Mouse (Mus musculus): Measurements from ENCODE around the gene Pik3c2b.

The Pik3c2b gene

GRCm38 (mm10) chr1:133050001-133050431 is 4.5 kb downstream of the Pik3c2b start:
- DNase-seq (ENCODE audit: low read depth, low spot score), result no peak
- no peaks in the 10 kb centered on the region for H3K36me3 ChIP-seq (ENCODE audit: control insufficient read depth, insufficient read depth, low read length, poor library complexity, severe bottlenecking)
- H3K27me3 ChIP-seq (ENCODE audit: control insufficient read depth, insufficient read depth, low read length, poor library complexity, severe bottlenecking), result no peaks in the 10 kb centered on the region

DNA sequence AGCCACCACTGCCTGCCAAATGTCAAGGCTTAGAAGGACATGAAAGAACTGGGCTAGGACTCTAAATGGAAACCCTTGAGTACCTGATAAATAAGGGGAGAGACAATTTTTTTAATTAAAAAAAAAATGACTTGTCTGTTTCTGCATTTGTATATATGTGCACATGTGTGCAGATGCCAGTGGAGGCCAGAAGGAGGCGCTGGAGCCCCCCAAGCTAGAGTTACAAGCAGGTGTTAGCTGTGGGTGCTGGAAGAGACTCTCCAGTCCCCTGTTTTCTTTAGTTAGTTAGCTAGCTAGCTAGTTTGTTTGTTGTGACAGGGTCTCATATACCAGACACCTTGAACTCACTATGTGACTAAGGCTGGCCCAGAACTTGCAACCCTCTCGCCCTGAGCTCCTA is 6.4 kb downstream of the Pik3c2b start:
- Histone ChIP-seq H3K36me3 (ENCODE audit: control insufficient read depth, insufficient read depth, low read length, poor library complexity, severe bottlenecking) (no peaks in the 10 kb centered on the region), H3K27me3 (ENCODE audit: control insufficient read depth, insufficient read depth, low read length, poor library complexity, severe bottlenecking) (no peaks in the 10 kb centered on the region)
- DNase-seq (ENCODE audit: low read depth, low spot score), result peak; percentile 40

DNA sequence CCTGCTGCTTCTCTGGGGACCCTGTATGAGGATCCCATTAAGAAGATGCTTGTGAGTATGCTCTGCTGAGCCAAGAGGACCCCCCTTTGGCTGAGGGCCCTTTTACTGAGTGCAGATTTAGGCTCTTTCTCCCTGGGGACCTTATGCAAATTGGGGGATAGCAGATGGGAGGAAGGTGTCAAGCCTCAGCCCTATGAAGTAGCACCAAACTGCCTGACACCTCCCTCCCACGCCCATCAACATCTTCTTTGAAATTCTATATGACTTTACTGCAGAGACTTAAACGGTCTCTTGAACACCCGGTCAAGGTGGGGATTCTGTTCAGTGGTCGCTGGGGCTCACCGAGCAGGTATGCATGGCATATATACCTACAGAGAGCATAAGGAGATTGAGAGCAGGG is 7.6 kb downstream of the Pik3c2b start:
- DNase-seq (ENCODE audit: low read depth, low spot score), result peak; percentile 93
- no peaks in the 10 kb centered on the region for H3K27me3 ChIP-seq (ENCODE audit: control insufficient read depth, insufficient read depth, low read length, poor library complexity, severe bottlenecking)
- H3K36me3 ChIP-seq (ENCODE audit: control insufficient read depth, insufficient read depth, low read length, poor library complexity, severe bottlenecking), result no peaks in the 10 kb centered on the region

DNA sequence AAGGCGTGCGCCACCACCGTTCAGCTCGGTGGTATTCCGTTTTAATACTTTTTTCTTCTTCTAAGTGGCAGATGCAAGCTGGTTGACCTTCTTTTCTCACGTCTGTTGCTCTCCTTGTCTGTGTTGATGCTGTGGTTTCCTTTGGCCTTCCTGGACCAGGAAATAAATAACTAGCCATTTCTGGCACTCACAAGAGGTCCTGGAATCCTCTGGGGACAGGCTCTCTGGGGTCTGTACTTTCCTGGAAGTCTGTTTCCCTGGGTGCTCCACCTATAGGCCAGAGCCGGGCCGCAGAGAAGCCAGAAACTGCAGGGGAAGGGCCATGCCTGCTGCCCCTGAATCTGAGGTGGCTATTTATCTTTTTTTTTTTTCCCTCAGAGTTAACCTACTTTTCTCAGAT is 8.9 kb downstream of the Pik3c2b start:
- H3K36me3 ChIP-seq (ENCODE audit: control insufficient read depth, insufficient read depth, low read length, poor library complexity, severe bottlenecking), result no peaks in the 10 kb centered on the region
- H3K27me3 ChIP-seq (ENCODE audit: control insufficient read depth, insufficient read depth, low read length, poor library complexity, severe bottlenecking), result no peaks in the 10 kb centered on the region
- no peak for DNase-seq (ENCODE audit: low read depth, low spot score)

- no peaks in the 10 kb centered on the region for H3K27me3 ChIP-seq (ENCODE audit: control insufficient read depth, insufficient read depth, low read length, poor library complexity, severe bottlenecking)
- DNase-seq (ENCODE audit: low read depth, low spot score), result no peak
- peaks cover 9% of the 10 kb centered on the region; the same call in 1 of the 2 replicates for H3K36me3 ChIP-seq (ENCODE audit: control insufficient read depth, insufficient read depth, low read length, poor library complexity, severe bottlenecking)
Observed at GRCm38 (mm10) chr1:133057345-133058034, 12.0 kb downstream of the Pik3c2b start.

- Histone ChIP-seq H3K36me3 (ENCODE audit: control insufficient read depth, insufficient read depth, low read length, poor library complexity, severe bottlenecking) (peaks cover 14% of the 10 kb centered on the region; the same call in 1 of the 2 replicates), H3K27me3 (ENCODE audit: control insufficient read depth, insufficient read depth, low read length, poor library complexity, severe bottlenecking) (no peaks in the 10 kb centered on the region)
- DNase-seq (ENCODE audit: low read depth, low spot score), result no peak
Observed at GRCm38 (mm10) chr1:133059592-133059991, 14.1 kb downstream of the Pik3c2b start.

DNA sequence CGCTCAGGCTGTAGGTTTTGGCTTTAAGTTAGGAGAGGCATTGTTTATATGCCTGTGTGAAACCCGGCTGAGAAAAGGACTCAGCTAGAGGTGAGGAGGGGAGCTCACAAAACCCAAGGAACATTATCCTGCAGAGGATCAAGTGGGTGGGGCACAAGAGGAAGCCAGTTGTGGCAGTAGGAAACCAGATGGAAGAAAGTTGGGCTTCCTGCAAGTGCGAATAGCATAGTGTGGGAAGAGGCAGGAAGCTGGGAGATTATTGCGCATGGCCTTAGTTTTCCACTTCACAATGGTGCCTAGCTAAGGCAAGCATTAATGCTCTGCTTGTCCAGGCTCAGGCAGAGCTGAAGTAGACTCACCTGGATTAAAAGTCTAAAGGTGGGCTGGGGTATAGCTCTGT is 15.2 kb downstream of the Pik3c2b start:
- DNase-seq (ENCODE audit: low read depth, low spot score), result no peak

GRCm38 (mm10) chr1:133063164-133063563 is 17.7 kb downstream of the Pik3c2b start:
- DNase-seq (ENCODE audit: low read depth, low spot score), result no peak
- H3K36me3 ChIP-seq (ENCODE audit: control insufficient read depth, insufficient read depth, low read length, poor library complexity, severe bottlenecking), result peaks cover 29% of the 10 kb centered on the region
- H3K27me3 ChIP-seq (ENCODE audit: control insufficient read depth, insufficient read depth, low read length, poor library complexity, severe bottlenecking), result no peaks in the 10 kb centered on the region

More for the DNA sequence above, 15.2 kb downstream of the Pik3c2b start:
- peaks cover 17% of the 10 kb centered on the region; the same call in 1 of the 2 replicates for H3K36me3 ChIP-seq (ENCODE audit: control insufficient read depth, insufficient read depth, low read length, poor library complexity, severe bottlenecking)
- no peaks in the 10 kb centered on the region for H3K27me3 ChIP-seq (ENCODE audit: control insufficient read depth, insufficient read depth, low read length, poor library complexity, severe bottlenecking)

DNA sequence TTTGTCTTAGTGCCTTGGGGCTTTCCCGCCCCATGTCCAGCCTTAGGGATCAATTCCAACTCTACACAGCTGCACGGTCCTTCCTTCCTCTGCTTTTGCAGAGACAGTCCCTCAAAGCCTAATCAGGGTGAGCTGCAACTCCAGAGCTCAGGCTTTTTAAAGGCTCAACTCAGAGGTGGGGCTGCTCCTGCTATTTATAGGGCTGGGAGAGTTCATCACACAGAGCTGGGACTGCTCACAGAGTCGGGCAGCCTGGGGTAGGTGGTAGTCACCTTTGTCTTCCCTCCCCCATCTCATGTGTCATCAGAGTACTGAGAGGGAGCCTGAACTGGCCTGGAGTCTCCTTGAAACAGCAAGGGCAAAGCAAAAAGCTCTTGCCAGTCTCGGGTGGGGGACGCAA is 22.8 kb downstream of the Pik3c2b start:
- DNase-seq (ENCODE audit: low read depth, low spot score), result no peak
- Histone ChIP-seq H3K36me3 (ENCODE audit: control insufficient read depth, insufficient read depth, low read length, poor library complexity, severe bottlenecking) (peaks cover 23% of the 10 kb centered on the region), H3K27me3 (ENCODE audit: control insufficient read depth, insufficient read depth, low read length, poor library complexity, severe bottlenecking) (no peaks in the 10 kb centered on the region)

- no peaks in the 10 kb centered on the region for H3K27me3 ChIP-seq (ENCODE audit: control insufficient read depth, insufficient read depth, low read length, poor library complexity, severe bottlenecking)
- no peak for DNase-seq (ENCODE audit: low read depth, low spot score)
- H3K36me3 ChIP-seq (ENCODE audit: control insufficient read depth, insufficient read depth, low read length, poor library complexity, severe bottlenecking), result peaks cover 19% of the 10 kb centered on the region
Observed at GRCm38 (mm10) chr1:133068669-133069274, 23.3 kb downstream of the Pik3c2b start.

GRCm38 (mm10) chr1:133069275-133070120 is 24.0 kb downstream of the Pik3c2b start:
- DNase-seq (ENCODE audit: low read depth, low spot score), result no peak
- Histone ChIP-seq H3K27me3 (ENCODE audit: control insufficient read depth, insufficient read depth, low read length, poor library complexity, severe bottlenecking) (no peaks in the 10 kb centered on the region), H3K36me3 (ENCODE audit: control insufficient read depth, insufficient read depth, low read length, poor library complexity, severe bottlenecking) (peaks cover 20% of the 10 kb centered on the region)

GRCm38 (mm10) chr1:133070157-133070556 is 24.7 kb downstream of the Pik3c2b start:
- peak; percentile 58 for DNase-seq (ENCODE audit: low read depth, low spot score)
- H3K27me3 ChIP-seq (ENCODE audit: control insufficient read depth, insufficient read depth, low read length, poor library complexity, severe bottlenecking), result no peaks in the 10 kb centered on the region
- H3K36me3 ChIP-seq (ENCODE audit: control insufficient read depth, insufficient read depth, low read length, poor library complexity, severe bottlenecking), result peaks cover 23% of the 10 kb centered on the region

DNA sequence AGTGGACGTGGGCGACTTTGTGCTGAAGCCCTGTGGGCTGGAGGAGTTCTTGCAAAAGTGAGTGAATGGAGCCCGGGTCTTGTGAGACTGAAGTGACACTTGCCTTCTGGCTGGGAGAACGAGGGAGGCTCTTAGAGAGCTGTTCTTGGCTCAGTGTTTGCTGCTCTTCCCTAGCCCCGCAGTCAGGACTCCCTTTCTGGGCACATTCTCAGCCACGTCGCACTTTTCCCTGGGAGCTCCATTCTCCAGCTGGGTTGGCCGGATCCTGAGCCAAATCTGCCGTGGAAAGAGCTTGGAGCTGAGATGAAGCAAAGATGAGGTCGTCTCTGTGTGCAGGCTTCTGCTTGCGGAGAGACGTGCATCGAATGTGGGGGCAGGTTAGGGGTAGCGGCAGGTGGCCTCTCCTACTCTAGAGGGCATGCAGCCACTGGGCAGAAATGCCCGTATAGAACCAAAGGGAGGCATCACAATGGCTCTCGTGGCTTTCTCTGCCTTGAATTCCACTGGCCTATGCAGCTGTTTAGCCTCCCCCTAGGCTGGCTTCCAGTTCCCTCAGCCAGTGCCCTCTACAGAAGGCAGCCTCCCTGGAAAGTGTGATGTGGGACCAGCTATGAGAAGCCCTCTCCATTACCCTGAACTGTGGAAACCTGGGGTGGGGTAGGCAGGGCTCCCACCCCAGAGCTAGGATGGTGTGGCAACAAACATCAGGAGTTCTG is 26.4 kb downstream of the Pik3c2b start:
- no peak for DNase-seq (ENCODE audit: low read depth, low spot score)
- no peaks in the 10 kb centered on the region for H3K27me3 ChIP-seq (ENCODE audit: control insufficient read depth, insufficient read depth, low read length, poor library complexity, severe bottlenecking)
- peaks cover 26% of the 10 kb centered on the region for H3K36me3 ChIP-seq (ENCODE audit: control insufficient read depth, insufficient read depth, low read length, poor library complexity, severe bottlenecking)

- peak; percentile 47 for DNase-seq (ENCODE audit: low read depth, low spot score)
- Histone ChIP-seq H3K36me3 (ENCODE audit: control insufficient read depth, insufficient read depth, low read length, poor library complexity, severe bottlenecking) (peaks cover 23% of the 10 kb centered on the region), H3K27me3 (ENCODE audit: control insufficient read depth, insufficient read depth, low read length, poor library complexity, severe bottlenecking) (no peaks in the 10 kb centered on the region)
Observed at GRCm38 (mm10) chr1:133073327-133073856, 27.9 kb downstream of the Pik3c2b start.
